Mouse (Mus musculus): Measurements from ENCODE around the gene Naa16. TPM values are rescaled to one million over a fixed set of nuclear protein-coding genes. Genes with fewer than 3 reads are reported as not detected.

Gene Naa16
- total RNA-seq, 2 experiments from 2014 or later: 9.9 to 17.6 TPM

DNA sequence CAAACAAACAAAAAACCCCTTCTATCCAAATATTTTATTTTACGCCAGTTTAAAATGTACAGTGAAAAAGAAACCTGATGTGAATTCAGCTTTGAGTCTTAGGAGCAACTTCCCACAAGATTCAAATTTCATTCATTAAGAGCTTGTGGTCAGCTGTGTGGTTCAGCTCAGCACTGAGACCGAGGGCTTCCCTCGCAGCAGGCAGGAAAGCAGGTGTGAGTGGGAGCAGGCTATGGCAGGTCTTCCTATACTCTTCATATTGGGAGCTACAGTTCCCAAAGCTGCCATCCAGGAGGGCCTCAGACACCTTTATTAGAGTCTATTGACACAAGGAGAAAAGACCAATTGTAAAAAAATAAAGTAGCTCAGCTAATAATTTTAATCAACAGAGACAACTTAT lies 55.0 kb downstream of the Naa16 start:
- intact Hi-C loops (cut with DNase I): no loop called here
- no peak for DNase-seq (ENCODE audit: low spot score in 2 of 2)

- no peak for DNase-seq (ENCODE audit: low spot score in 2 of 2)
- intact Hi-C loops (cut with DNase I): no loop called here
Measured at GRCm38 (mm10) chr14:79331936-79332335, 58.6 kb downstream of the Naa16 start.

DNA sequence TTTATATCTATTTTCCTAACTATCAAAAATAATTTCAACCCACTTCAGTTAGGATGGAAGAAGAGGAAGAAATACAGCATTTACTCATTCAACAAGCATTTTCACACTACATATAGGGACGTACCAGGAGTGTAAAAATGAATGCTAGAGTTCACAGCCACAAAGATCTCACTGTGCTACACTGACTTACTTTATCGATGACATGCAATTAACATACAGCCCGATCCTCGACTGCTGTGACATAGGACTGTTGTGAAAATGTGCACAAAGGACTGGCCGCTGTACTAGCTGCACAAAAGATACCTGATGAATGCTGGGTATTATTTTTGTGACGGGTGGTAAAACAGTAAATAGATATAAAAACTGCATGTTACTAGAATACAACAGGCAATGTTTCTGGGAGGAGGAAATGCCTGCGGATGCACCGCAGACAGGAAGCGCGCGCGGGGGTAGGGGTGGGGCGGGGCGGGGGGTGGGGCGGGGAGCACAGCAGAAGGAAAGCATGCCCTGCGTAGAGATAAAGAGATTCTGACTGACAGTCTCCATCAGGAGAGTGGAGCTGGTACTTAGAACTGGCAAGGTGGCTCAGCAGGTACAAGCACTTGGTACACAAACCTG lies 59.5 kb downstream of the Naa16 start:
- intact Hi-C loops (cut with DNase I): no loop called here
- no peak for DNase-seq (ENCODE audit: low spot score in 2 of 2)

DNA sequence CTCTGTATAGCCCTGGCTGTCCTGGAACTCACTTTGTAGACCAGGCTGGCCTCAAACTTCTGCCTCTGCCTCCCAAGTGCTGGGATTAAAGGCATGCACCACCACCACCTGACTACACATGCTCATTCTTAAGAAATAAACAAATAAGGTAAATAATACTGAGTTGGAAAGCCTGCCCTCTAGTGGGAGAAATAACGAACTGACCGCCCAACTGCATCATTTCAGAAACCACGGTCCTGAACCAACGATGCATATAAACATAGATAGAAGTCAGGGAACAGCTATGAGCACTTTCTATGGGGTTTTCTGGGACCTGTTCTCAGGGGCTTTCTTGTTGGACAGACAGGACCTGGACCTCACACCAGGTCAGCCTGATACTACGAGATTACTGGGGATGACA lies 63.5 kb downstream of the Naa16 start:
- no peak for DNase-seq (ENCODE audit: low spot score in 2 of 2)
- intact Hi-C loops (cut with DNase I): loop anchor here (2.0 kb wide), 1 partner anchor 202 kb away; no protein-coding TSS in a partner anchor

GRCm38 (mm10) chr14:79324112-79324840 lies 66.3 kb downstream of the Naa16 start:
- intact Hi-C loops (cut with DNase I): no loop called here
- DNase-seq (ENCODE audit: low spot score in 2 of 2): no peak

DNA sequence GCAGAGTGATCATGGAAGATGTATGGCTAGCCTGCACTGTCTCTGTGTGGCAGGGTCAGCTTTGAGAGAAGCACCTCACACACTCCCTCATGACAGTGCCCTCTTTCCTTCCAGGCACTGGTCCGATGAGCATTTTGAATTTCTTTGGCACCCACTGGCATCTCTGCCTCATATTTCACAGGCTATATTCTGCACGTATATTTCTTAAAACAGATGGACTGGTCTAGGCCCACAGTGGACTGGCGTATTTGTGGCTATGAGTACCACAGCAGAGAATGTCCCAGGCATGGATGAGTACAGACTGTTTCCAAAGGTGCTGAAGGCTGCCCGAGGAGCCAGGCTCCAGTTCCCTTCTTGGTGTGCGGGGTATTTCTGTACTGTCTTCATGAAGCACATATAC lies 68.7 kb downstream of the Naa16 start:
- no peak for DNase-seq (ENCODE audit: low spot score in 2 of 2)
- intact Hi-C loops (cut with DNase I): no loop called here

GRCm38 (mm10) chr14:79321152-79321551 lies 69.4 kb downstream of the Naa16 start:
- intact Hi-C loops (cut with DNase I): no loop called here

DNA sequence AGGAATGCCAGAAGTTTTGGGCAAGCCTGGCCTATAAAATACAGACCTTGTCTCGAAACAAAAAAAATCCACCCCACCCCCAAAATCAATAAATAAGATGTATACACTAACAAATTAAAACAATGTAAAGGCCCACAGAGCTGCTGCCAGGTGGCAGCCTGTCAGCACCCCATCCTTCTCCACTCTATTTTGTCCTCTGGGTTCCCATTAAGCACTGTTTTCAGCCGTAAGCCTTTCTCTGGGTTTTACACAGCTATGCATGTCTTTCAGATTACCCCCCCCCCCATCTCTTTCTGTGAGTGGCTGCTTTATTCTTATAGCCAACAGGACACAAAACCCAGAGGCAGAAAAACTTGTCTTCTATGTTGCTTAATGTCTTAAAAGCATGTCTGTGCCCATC lies 73.0 kb downstream of the Naa16 start:
- no peak for DNase-seq (ENCODE audit: low spot score in 2 of 2)
- intact Hi-C loops (cut with DNase I): no loop called here

More at GRCm38 (mm10) chr14:79321152-79321551, 69.4 kb downstream of the Naa16 start:
- no peak for DNase-seq (ENCODE audit: low spot score in 2 of 2)

GRCm38 (mm10) chr14:79315877-79316276 lies 74.7 kb downstream of the Naa16 start:
- DNase-seq (ENCODE audit: low spot score in 2 of 2): no peak
- intact Hi-C loops (cut with DNase I): no loop called here

GRCm38 (mm10) chr14:79314245-79315010 lies 76.2 kb downstream of the Naa16 start:
- intact Hi-C loops (cut with DNase I): no loop called here
- DNase-seq (ENCODE audit: low spot score in 2 of 2): no peak

DNA sequence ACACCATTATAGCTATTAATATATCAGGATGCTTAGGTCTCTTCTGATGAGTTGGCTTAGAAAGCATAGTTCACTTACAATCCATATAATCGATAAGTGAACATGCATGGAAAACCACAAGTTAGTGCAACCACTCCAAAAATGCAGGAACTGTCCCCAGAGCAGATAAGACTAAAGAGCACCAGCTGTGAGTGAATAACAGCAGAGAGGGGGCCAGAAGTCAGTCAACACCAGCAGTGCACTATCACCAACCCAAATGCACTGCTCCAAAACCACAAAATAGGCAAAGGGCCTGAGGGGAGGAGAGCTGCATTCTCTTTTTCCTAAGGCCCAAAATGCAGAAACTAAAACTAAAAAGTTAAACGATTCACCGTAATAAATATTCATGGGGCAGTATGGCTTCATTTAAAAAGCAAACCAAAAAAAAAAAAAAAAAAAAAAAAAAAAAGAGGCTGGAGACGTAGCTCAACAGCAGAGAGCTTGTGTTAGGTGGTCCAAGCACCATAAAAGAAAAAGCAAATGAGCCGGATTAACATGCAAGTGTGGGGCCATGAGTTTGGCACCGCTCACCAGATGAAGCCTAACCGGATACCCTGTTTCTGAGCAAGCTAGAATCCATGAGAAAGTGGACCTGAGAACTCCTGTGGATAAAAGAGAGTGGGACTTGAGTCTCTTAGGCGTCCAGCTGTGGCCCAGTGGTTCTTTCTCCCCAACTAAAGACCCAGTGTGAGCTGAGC lies 77.0 kb downstream of the Naa16 start:
- intact Hi-C loops (cut with DNase I): no loop called here
- DNase-seq (ENCODE audit: low spot score in 2 of 2): no peak

DNA sequence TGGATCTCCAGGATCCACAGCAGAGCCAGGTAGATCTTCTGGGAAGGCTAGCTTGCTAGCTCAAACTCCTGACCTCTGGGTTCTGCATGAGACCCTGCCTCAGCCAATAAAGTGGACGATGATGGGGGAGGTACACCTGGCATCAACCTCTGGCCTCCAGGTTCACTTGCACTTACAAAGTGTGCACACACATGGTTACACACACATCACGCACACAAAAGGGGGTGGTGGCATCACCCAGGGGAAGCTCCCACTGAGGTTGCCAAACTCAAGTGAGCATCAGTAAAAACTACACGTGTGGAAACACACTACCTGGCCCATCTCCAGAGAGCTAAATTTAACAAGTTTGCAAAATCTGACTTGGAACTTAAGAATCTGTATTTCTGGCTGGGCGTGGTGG lies 77.9 kb downstream of the Naa16 start:
- DNase-seq (ENCODE audit: low spot score in 2 of 2): no peak
- intact Hi-C loops (cut with DNase I): no loop called here

DNA sequence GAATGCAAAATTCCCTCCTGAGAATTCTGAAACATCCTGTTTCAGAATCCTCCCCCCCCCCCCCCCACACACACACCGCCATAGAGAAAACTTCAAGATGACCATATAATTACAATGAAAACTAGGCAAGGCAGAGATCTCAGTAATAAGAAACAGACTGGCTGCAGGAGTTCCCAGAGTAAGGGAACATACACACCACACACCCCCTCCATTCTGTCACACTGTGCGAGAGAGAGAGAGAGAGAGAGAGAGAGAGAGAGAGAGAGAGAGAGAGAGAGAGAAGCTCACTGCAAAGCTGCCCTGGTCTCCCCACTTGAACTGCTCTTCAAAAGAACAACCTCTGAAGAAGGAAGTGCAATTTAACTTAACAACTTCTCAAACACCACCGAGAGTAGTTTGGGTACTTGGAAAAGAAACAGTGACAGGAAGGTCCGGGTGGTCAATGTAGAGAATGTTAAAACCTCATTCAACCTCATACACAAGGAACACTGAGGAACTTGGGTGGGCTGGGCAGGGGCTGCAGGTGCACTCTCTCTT lies 78.6 kb downstream of the Naa16 start:
- intact Hi-C loops (cut with DNase I): no loop called here
- DNase-seq (ENCODE audit: low spot score in 2 of 2): no peak

- DNase-seq (ENCODE audit: low spot score in 2 of 2): no peak
- intact Hi-C loops (cut with DNase I): no loop called here
Measured at GRCm38 (mm10) chr14:79309115-79309514, 81.5 kb downstream of the Naa16 start.

DNA sequence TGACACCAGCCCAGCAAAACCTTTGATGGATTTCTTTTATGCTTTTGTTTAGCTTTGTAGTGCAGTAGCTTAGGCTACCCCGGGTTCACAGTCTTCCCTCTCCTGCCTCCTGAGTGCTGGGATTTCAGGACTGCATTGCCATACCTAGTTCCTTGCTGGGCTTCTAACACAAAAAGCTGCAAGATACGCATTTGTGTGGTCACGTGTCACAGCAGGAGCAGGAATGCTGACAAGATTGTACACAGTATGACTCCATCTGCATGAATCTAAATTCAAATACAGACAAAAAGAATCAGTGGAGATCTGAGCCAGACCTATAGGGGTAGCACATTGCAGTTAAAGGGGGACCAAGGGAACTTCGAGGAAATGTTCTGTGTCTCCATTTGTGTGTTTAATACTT lies 82.2 kb downstream of the Naa16 start:
- no peak for DNase-seq (ENCODE audit: low spot score in 2 of 2)
- intact Hi-C loops (cut with DNase I): no loop called here

DNA sequence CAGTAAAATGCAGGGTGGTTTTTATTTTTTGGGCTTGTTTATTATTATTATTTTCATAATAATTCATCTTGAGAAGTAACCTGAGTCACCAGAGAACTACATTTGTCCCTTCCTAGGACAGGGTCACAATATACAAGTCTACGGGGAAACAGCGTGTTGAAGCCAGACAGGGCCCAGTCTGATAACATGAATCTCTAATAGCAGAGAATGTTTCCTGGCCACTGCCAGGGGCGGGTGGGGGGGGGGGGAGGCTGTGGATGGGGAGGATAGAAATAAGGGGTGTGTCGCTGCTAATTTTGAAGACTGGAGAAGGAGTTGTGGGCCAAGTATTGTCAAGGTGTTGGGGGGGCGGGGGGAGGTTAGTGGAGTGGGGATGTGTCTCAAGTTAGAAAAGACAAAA lies 82.7 kb downstream of the Naa16 start:
- intact Hi-C loops (cut with DNase I): no loop called here
- no peak for DNase-seq (ENCODE audit: low spot score in 2 of 2)

DNA sequence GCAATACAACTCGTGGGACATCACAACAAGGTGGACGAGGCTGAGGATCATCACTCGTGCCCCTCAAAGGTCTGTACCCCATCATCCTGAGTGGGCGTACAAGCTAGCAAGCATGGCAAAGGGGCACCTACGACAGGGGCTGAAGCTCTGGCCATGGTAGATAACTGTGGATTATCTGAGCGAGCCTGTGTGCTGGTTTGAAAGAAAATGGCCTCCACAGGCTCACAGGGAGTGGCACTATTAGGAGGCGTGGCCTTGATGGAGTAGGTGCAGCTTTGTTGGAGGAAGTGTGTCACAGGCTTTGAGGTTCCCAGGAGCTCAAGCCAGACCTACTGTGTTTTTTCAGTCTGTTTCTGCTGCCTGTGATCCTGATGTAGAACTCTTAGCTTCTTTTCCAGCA lies 83.4 kb downstream of the Naa16 start:
- intact Hi-C loops (cut with DNase I): no loop called here
- no peak for DNase-seq (ENCODE audit: low spot score in 2 of 2)

DNA sequence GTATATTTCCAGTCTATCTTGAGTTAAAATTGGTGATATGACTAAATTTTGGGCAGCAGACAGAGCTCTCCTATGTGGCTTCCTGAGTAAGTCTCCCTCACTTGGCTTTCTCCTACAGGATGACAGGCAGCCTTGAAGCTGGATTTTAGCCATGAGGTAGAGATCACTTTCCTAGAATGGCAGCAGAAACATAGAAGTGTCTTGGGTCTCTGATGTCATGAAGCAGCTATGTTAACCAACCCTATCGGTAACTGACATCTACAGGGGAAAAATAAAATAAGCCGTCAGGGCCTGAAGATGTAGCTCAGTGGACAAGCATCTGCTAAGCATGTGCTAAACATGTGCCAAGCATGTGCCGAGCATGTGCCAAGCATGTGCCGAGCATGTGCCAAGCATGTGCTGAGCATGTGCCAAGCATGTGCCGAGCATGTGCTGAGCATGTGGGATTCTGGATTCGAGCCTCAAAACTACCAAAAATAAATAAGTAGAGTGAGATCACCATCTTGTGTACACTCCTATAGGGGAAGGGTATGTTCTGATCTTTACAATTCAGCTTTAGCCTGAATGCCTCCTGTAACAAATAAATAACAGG lies 85.6 kb downstream of the Naa16 start:
- intact Hi-C loops (cut with DNase I): loop anchor here (5.0 kb wide), 1 partner anchor 103 kb away; no protein-coding TSS in a partner anchor
- no peak for DNase-seq (ENCODE audit: low spot score in 2 of 2)

- DNase-seq (ENCODE audit: low spot score in 2 of 2): no peak
Measured at GRCm38 (mm10) chr14:79303150-79303549, 87.4 kb downstream of the Naa16 start.

More at GRCm38 (mm10) chr14:79303150-79303549, 87.4 kb downstream of the Naa16 start:
- intact Hi-C loops (cut with DNase I): loop anchor here (5.0 kb wide), 1 partner anchor 101 kb away; no protein-coding TSS in a partner anchor

Measured in left cerebral cortex, postnatal 36 days (tissue).